Mouse (Mus musculus): ENCODE results near the gene Fbxw2. TPM values are rescaled to one million over a fixed set of nuclear protein-coding genes. Genes with fewer than 3 reads are reported as not detected.
"Not testable (repeated sequence)": the region's sequence is repeated elsewhere in the genome, so short reads cannot be mapped to it uniquely, and the experiment has no call there.

Fbxw2 gene
- polyA plus RNA-seq, 1 experiment from 2014 or later, result 74.0 TPM

GRCm38 (mm10) chr2:34833624-34834023 lies 7.5 kb upstream of the Fbxw2 start:
- H3K27ac ChIP-seq (replicated peaks), result no peak overlapping the region
- DNase-seq (ENCODE audit: low spot score), result no peak
- 92% methylated on average over 17 of the region's 17 CpGs for WGBS
- H3K27me3 ChIP-seq (ENCODE audit: low read depth, poor library complexity, severe bottlenecking), result no peaks in the 10 kb centered on the region
- H3K9me3 ChIP-seq (replicated peaks), result peaks cover 14% of the 10 kb centered on the region; the same call in 1 of the 2 replicates
- no peaks in the 10 kb centered on the region for H3K4me1 ChIP-seq
- H3K36me3 ChIP-seq, result no peaks in the 10 kb centered on the region
- no peak overlapping the region for H3K4me3 ChIP-seq

GRCm38 (mm10) chr2:34832766-34833457 lies 6.8 kb upstream of the Fbxw2 start, which contains the start of gene Gm34653:
Gene Gm34653 (plus strand): TSS chr2:34833007.
- WGBS, result 77% methylated on average over 11 of the region's 11 CpGs
- H3K27ac ChIP-seq (replicated peaks); H3K4me3 ChIP-seq; H3K36me3 ChIP-seq; DNase-seq (ENCODE audit: low spot score); H3K4me1 ChIP-seq; H3K27me3 ChIP-seq (ENCODE audit: low read depth, poor library complexity, severe bottlenecking): not testable (repeated sequence)
- peaks cover 14% of the 10 kb centered on the region; the same call in 1 of the 2 replicates for H3K9me3 ChIP-seq (replicated peaks)

DNA sequence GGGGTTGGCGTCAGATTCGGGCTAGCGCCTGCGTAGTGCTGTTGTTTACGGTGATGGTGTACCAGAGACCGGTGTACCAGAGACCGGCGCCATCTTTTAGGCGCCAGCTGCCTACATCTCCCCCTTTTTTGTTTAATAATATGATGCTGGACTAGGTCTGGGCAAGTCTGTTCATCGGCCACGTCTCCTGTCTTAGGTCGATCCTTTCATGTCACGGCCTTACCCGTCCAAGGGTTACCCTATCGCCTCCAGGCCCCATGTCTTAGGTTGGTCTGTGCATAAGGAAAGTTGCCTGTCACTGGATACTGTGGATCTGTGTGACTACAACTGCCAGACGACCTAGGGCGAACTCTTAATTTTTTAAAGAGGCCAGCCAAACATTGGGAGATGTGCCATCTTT lies 4.0 kb upstream of the Fbxw2 start:
- WGBS, result 95% methylated on average over 17 of the region's 17 CpGs
- not testable (repeated sequence) for H3K27ac ChIP-seq (replicated peaks); DNase-seq (ENCODE audit: low spot score); H3K36me3 ChIP-seq; H3K27me3 ChIP-seq (ENCODE audit: low read depth, poor library complexity, severe bottlenecking); H3K4me3 ChIP-seq
- peaks cover 14% of the 10 kb centered on the region; the same call in 1 of the 2 replicates for H3K9me3 ChIP-seq (replicated peaks)
- peaks cover 10% of the 10 kb centered on the region for H3K4me1 ChIP-seq

- H3K9me3 ChIP-seq (replicated peaks), result peaks cover 14% of the 10 kb centered on the region; the same call in 1 of the 2 replicates
- DNase-seq (ENCODE audit: low spot score), result no peak
- peaks cover 20% of the 10 kb centered on the region for H3K4me1 ChIP-seq
- no peaks in the 10 kb centered on the region for H3K36me3 ChIP-seq
- no peaks in the 10 kb centered on the region for H3K27me3 ChIP-seq (ENCODE audit: low read depth, poor library complexity, severe bottlenecking)
- no peak overlapping the region for H3K27ac ChIP-seq (replicated peaks)
- no peak overlapping the region for H3K4me3 ChIP-seq
- 83% methylated on average over 1 of the region's 1 CpGs for WGBS
Measured at GRCm38 (mm10) chr2:34828026-34828425, 1.9 kb upstream of the Fbxw2 start.

DNA sequence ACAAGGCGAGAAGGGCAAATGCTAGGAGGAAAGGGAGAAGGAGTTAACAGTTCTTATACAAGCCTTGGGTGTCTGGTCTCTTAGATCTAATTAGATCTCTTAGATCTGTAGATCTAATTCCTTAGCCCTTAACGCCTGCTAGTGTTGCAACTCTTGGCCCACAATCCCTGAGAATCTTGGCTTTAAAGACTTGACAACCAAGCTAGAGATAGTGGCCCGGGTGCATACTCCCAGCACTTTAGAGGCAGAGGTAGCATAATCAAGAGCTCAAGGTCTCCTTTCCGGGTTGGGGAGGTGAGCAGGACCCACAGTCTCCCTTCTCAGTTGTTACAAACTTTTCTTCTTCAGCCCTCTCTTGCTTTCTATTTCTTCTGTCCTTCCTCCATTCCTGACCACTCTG lies 1.5 kb upstream of the Fbxw2 start:
- no peaks in the 10 kb centered on the region for H3K27me3 ChIP-seq (ENCODE audit: low read depth, poor library complexity, severe bottlenecking)
- no peak for DNase-seq (ENCODE audit: low spot score)
- no peak overlapping the region for H3K27ac ChIP-seq (replicated peaks)
- H3K36me3 ChIP-seq, result peaks cover 3% of the 10 kb centered on the region
- 87% methylated on average over 4 of the region's 4 CpGs for WGBS
- H3K4me3 ChIP-seq, result no peak overlapping the region
- peaks cover 14% of the 10 kb centered on the region; the same call in 1 of the 2 replicates for H3K9me3 ChIP-seq (replicated peaks)
- peaks cover 20% of the 10 kb centered on the region for H3K4me1 ChIP-seq

DNA sequence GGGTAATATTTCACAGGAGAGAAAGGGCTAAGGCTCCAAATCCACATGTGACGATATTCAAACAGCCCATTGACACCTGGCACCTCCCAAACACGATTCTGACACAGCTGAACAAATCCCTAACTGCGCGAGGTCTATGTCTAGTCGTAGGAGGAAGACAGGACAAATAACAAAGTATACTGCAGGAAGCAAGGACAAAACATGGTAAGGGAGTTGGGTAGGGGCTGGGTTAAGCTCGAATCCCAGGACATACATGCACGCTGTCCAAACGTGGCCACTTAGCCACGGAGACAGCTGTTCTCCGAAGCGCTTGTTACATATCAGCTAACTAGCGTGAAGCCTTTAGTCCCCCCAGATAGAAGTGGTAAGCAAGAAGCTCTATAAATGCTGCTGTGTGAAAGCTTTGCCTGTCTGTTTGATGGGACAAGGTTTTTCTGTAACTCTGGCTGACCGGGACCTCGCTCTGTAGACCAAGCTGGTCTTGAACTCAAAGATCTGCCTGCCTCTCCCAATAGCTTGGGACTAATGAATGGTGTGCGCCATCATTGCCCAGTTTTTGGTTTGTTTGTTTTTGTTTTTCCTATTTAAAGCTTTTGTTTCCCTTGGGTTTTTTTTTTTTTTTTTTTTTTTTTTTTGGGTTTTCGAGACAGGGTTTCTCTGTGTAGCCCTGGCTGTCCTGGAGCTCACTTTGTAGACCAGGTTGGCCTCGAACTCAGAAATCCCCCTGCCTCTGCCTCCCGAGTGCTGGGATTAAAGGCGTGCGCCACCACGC lies 535 bp upstream of the Fbxw2 start:
- DNase-seq (ENCODE audit: low spot score), result no peak
- Histone ChIP-seq H3K27ac (replicated peaks) (peak overlapping the region; percentile 89), H3K4me1 (peaks cover 20% of the 10 kb centered on the region), H3K36me3 (peaks cover 12% of the 10 kb centered on the region), H3K27me3 (ENCODE audit: low read depth, poor library complexity, severe bottlenecking) (no peaks in the 10 kb centered on the region), H3K9me3 (replicated peaks) (peaks cover 14% of the 10 kb centered on the region; the same call in 1 of the 2 replicates), H3K4me3 (peak overlapping the region; percentile 89)
- WGBS, result 37% methylated on average over 20 of the region's 21 CpGs

- no peak for DNase-seq (ENCODE audit: low spot score)
- WGBS, result 89% methylated on average over 2 of the region's 2 CpGs
- peaks cover 84% of the 10 kb centered on the region for H3K36me3 ChIP-seq
- H3K9me3 ChIP-seq (replicated peaks), result no peaks in the 10 kb centered on the region
- H3K27me3 ChIP-seq (ENCODE audit: low read depth, poor library complexity, severe bottlenecking), result no peaks in the 10 kb centered on the region
- H3K4me1 ChIP-seq, result no peaks in the 10 kb centered on the region
- no peak overlapping the region for H3K27ac ChIP-seq (replicated peaks)
- no peak overlapping the region for H3K4me3 ChIP-seq
Measured at GRCm38 (mm10) chr2:34818492-34818891, 7.6 kb downstream of the Fbxw2 start.

- H3K4me1 ChIP-seq; H3K4me3 ChIP-seq; DNase-seq (ENCODE audit: low spot score); H3K9me3 ChIP-seq (replicated peaks); H3K27me3 ChIP-seq (ENCODE audit: low read depth, poor library complexity, severe bottlenecking); H3K27ac ChIP-seq (replicated peaks): not testable (repeated sequence)
- H3K36me3 ChIP-seq, result peaks cover 93% of the 10 kb centered on the region
- WGBS, result 94% methylated on average over 2 of the region's 2 CpGs
Measured at GRCm38 (mm10) chr2:34815893-34816292, 10.2 kb downstream of the Fbxw2 start.

GRCm38 (mm10) chr2:34812706-34813105 lies 13.4 kb downstream of the Fbxw2 start:
- no peak for DNase-seq (ENCODE audit: low spot score)
- no peaks in the 10 kb centered on the region for H3K4me1 ChIP-seq
- H3K9me3 ChIP-seq (replicated peaks), result no peaks in the 10 kb centered on the region
- WGBS, result 89% methylated on average over 7 of the region's 7 CpGs
- no peak overlapping the region for H3K4me3 ChIP-seq
- H3K36me3 ChIP-seq, result peaks cover 98% of the 10 kb centered on the region
- H3K27ac ChIP-seq (replicated peaks), result no peak overlapping the region
- H3K27me3 ChIP-seq (ENCODE audit: low read depth, poor library complexity, severe bottlenecking), result no peaks in the 10 kb centered on the region

- no peak for DNase-seq (ENCODE audit: low spot score)
- 96% methylated on average over 3 of the region's 3 CpGs for WGBS
- no peaks in the 10 kb centered on the region for H3K9me3 ChIP-seq (replicated peaks)
- H3K4me3 ChIP-seq, result no peak overlapping the region
- H3K27ac ChIP-seq (replicated peaks), result no peak overlapping the region
- H3K36me3 ChIP-seq, result peaks cover 97% of the 10 kb centered on the region
- H3K4me1 ChIP-seq, result no peaks in the 10 kb centered on the region
- no peaks in the 10 kb centered on the region for H3K27me3 ChIP-seq (ENCODE audit: low read depth, poor library complexity, severe bottlenecking)
Measured at GRCm38 (mm10) chr2:34810775-34811174, 15.3 kb downstream of the Fbxw2 start.

DNA sequence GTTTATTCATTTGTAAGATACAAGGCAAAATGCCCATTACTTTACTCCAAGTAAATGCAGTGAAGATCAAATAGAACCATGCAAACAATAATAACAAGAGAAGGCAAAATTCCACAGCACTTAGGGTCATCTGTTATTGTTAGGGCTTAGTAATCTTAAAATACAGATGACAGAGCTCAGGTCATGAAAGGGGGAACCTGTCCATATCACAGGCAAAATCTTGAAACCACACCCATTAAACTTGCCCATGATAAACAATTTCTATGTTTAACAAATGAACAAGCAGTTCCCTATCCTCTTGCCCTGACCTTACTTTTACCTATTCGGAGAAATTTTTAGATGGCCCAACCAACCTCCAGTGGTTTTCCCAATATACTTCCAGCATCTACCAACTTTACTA lies 16.5 kb downstream of the Fbxw2 start:
- Histone ChIP-seq H3K27me3 (ENCODE audit: low read depth, poor library complexity, severe bottlenecking) (no peaks in the 10 kb centered on the region), H3K4me3 (no peak overlapping the region), H3K27ac (replicated peaks) (no peak overlapping the region), H3K36me3 (peaks cover 97% of the 10 kb centered on the region), H3K9me3 (replicated peaks) (no peaks in the 10 kb centered on the region), H3K4me1 (no peaks in the 10 kb centered on the region)
- 86% methylated on average over 1 of the region's 1 CpGs for whole genome bisulfite sequencing
- no peak for DNase-seq (ENCODE audit: low spot score)

DNA sequence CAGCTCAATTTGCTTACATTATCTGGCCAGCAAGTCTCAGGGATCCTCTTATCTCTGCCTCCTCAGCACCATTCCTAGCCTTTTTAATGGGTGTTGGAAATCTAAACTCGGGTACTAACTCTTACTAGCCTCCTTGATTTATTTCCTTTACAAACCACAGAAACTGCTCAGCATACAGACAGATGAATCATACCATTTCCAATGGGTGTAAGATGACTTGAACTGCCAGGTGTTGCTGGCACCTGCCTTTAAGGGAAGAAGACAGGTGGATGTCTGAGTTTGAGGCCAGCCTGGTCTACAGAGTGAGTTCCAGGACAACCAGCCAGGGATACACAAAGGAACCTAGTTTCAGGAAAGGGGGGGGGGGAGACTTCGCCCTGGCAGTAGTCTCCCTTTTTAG lies 18.1 kb downstream of the Fbxw2 start:
- no peaks in the 10 kb centered on the region for H3K9me3 ChIP-seq (replicated peaks)
- 93% methylated on average over 2 of the region's 2 CpGs for WGBS
- peaks cover 92% of the 10 kb centered on the region for H3K36me3 ChIP-seq

GRCm38 (mm10) chr2:34805364-34805950 lies 20.7 kb downstream of the Fbxw2 start:
- H3K27me3 ChIP-seq (ENCODE audit: low read depth, poor library complexity, severe bottlenecking), result no peaks in the 10 kb centered on the region
- no peak overlapping the region for H3K4me3 ChIP-seq
- 96% methylated on average over 10 of the region's 10 CpGs for WGBS
- no peak for DNase-seq (ENCODE audit: low spot score)
- peaks cover 66% of the 10 kb centered on the region for H3K36me3 ChIP-seq
- H3K4me1 ChIP-seq, result peaks cover 13% of the 10 kb centered on the region
- H3K9me3 ChIP-seq (replicated peaks), result no peaks in the 10 kb centered on the region
- no peak overlapping the region for H3K27ac ChIP-seq (replicated peaks)

More for the DNA sequence above, 18.1 kb downstream of the Fbxw2 start:
- H3K4me1 ChIP-seq, result peaks cover 11% of the 10 kb centered on the region
- DNase-seq (ENCODE audit: low spot score), result no peak
- H3K27me3 ChIP-seq (ENCODE audit: low read depth, poor library complexity, severe bottlenecking), result no peaks in the 10 kb centered on the region
- H3K27ac ChIP-seq (replicated peaks), result no peak overlapping the region
- H3K4me3 ChIP-seq, result no peak overlapping the region

All from midbrain, embryonic 10.5 days (tissue).